Comparison of ENCODE assay signal across 8 mouse cellular contexts in the genomic region with DNA sequence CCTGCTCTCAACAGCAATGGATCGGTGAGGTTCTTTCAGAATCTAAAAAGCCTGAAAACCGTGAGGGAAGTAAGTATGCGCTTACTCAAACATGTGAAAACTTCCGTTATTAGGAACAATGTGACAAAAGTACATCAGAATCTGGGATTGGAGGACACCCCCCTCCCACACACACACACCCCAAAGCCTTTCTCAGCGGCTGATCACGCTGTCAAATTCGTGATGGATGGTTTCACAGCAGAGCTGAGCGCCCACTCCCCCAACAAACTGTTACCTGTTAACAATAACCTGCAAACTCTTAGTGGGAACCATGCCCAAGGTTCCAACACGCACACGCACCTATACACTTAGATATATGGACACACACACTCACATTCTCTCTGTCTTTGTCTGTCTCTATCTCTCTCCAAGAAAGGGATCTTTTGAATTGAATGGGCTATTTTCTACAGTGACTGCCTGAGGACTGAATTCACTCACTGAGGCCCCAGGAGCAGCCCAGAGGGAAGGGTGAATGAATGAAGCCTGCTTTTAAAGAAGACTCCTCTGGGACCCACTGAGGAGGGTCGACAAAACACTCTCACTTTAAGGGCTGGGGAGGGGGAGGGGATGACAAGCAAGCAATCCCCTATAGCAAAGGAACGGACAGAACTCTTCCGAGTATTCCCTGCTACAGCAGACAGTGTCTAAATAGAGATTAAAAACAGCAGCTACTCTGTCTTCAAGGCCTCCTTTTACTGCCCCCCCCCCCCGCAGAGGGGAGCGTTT. TPM values are rescaled to one million over a fixed set of nuclear protein-coding genes. Genes with fewer than 3 reads are reported as not detected.
DNase-seq lines count a peak whose midpoint lies in the region; ATAC-seq and TF ChIP-seq lines count a peak whose summit lies in the region.

No protein-coding gene starts in this region.

- TF ChIP-seq CTCF in kidney, adult 2 months (conservative IDR thresholded peaks at IDR 0.05; ENCODE audit: insufficient read depth, insufficient read length, low read depth, low read length) = no peak

- 0 out of 2 replicates have a peak overlapping the region, but pooled peaks have one; percentile 78 for H3K4me3 ChIP-seq in kidney, adult 2 months (ENCODE audit: insufficient read depth, low read depth, low read length)
- peak overlapping the region; percentile 77 for H3K4me3 ChIP-seq in intestine, embryonic 15.5 days (replicated peaks)

- no peak overlapping the region for H3K27ac ChIP-seq in kidney, adult 2 months (ENCODE audit: insufficient read depth, low read depth, low read length)
- H3K27ac ChIP-seq in intestine, embryonic 15.5 days = 0 out of 2 replicates have a peak overlapping the region, but pooled peaks have one; percentile 84

- ATAC-seq in intestine, embryonic 15.5 days = no peak

- 58% methylated on average over 15 of the region's 15 CpGs for WGBS in kidney, adult 2 months
- WGBS in intestine, embryonic 15.5 days = 15% methylated on average over 15 of the region's 15 CpGs

- no peak for DNase-seq in kidney, adult 2 months
- DNase-seq in kidney, postnatal 25 days = no peak
- peak; percentile 17 for DNase-seq in embryo, embryonic 9.5 days (ENCODE audit: extremely low spot score)
- peak; percentile 41 for DNase-seq in neural tube, embryonic 10.5 days (ENCODE audit: extremely low spot score, low spot score)
- DNase-seq in adrenal gland, adult 2 months = no peak
- DNase-seq in layer of hippocampus, postnatal 25 days (ENCODE audit: extremely low spot score in 1 of 2, low spot score in 1 of 2) = no peak
- no peak for DNase-seq in gastrocnemius, postnatal 10 days

- peak overlapping the region; percentile 86 for H3K9ac ChIP-seq in intestine, embryonic 15.5 days

- H3K27me3 ChIP-seq in kidney, adult 2 months (replicated peaks; ENCODE audit: control insufficient read depth, insufficient read depth, low read length) = no peaks in the 10 kb centered on the region
- no peaks in the 10 kb centered on the region for H3K27me3 ChIP-seq in intestine, embryonic 15.5 days (replicated peaks)

- peak overlapping the region; percentile 91 for H3K4me2 ChIP-seq in intestine, embryonic 15.5 days (replicated peaks)

- peaks cover 24% of the 10 kb centered on the region; the same call in 1 of the 2 replicates for H3K4me1 ChIP-seq in kidney, adult 2 months (ENCODE audit: control insufficient read depth, insufficient read depth, low read length)
- peaks cover 37% of the 10 kb centered on the region for H3K4me1 ChIP-seq in intestine, embryonic 15.5 days (replicated peaks)

- TF ChIP-seq POLR2A in kidney, adult 2 months (IDR thresholded peaks at IDR 0.05; ENCODE audit: low read depth, low read length) = no peak

- H3K36me3 ChIP-seq in kidney, adult 2 months (ENCODE audit: control insufficient read depth, insufficient read depth, low read length) = no peaks in the 10 kb centered on the region; the same call in 1 of the 2 replicates
- H3K36me3 ChIP-seq in intestine, embryonic 15.5 days = peaks cover 27% of the 10 kb centered on the region

- no peaks in the 10 kb centered on the region for H3K9me3 ChIP-seq in intestine, embryonic 15.5 days

RNA-seq across cellular contexts. Expression of a gene that starts 1.6 kb away (rescaled TPM):
- polyA plus RNA-seq in kidney, adult 2 months (2012; rRNA removed) = 181 and 191 TPM in 2 replicates
- polyA plus RNA-seq in intestine, embryonic 15.5 days (2015; fragmentation: Nextera tagmentation; extraction: Ambion mirVana) = 146 and 153 TPM in 2 replicates
- total RNA-seq in adrenal gland, adult 2 months (2021) = 1,000 to 10,000 TPM; 1,249 to 2,157 TPM
- polyA plus RNA-seq in adrenal gland, adult 2 months (2012; rRNA removed) = 567 and 624 TPM in 2 replicates
- total RNA-seq in layer of hippocampus, postnatal 25 days (2021) = 100 to 1,000 TPM; 107 to 112 TPM
- 10 to 100 TPM; 26.6 to 34.6 TPM for total RNA-seq in gastrocnemius, postnatal 10 days (2021)

RNA-seq across cellular contexts. Expression of a gene that starts 19.2 kb away (rescaled TPM):
- 0.84 and 1.4 TPM in 2 replicates for polyA plus RNA-seq in kidney, adult 2 months (2012; rRNA removed)
- polyA plus RNA-seq in intestine, embryonic 15.5 days (2015; fragmentation: Nextera tagmentation; extraction: Ambion mirVana) = 0.19 and 0.20 TPM in 2 replicates
- total RNA-seq in adrenal gland, adult 2 months (2021) = 10 to 100 TPM in 1 of 2 experiments, 1 to 10 TPM in 1; 3.5 to 11.4 TPM
- 1.3 and 1.6 TPM in 2 replicates for polyA plus RNA-seq in adrenal gland, adult 2 months (2012; rRNA removed)
- 1 to 10 TPM in 1 of 2 experiments, under 1 TPM in 1; 0.54 to 1.2 TPM for total RNA-seq in layer of hippocampus, postnatal 25 days (2021)
- under 1 TPM; 0.14 to 0.16 TPM for total RNA-seq in gastrocnemius, postnatal 10 days (2021)

RNA-seq across cellular contexts. Expression of a gene that starts 48.5 kb away (rescaled TPM):
- 10.5 and 13.5 TPM in 2 replicates for polyA plus RNA-seq in kidney, adult 2 months (2012; rRNA removed)
- 32.1 and 34.4 TPM in 2 replicates for polyA plus RNA-seq in intestine, embryonic 15.5 days (2015; fragmentation: Nextera tagmentation; extraction: Ambion mirVana)
- 10 to 100 TPM; 38.3 to 55.4 TPM for total RNA-seq in adrenal gland, adult 2 months (2021)
- 29.4 and 36.5 TPM in 2 replicates for polyA plus RNA-seq in adrenal gland, adult 2 months (2012; rRNA removed)
- 100 to 1,000 TPM; 365 to 435 TPM for total RNA-seq in layer of hippocampus, postnatal 25 days (2021)
- 10 to 100 TPM; 26.0 to 33.6 TPM for total RNA-seq in gastrocnemius, postnatal 10 days (2021)

RNA-seq across cellular contexts. Expression of a gene that starts 53.7 kb away (rescaled TPM):
- polyA plus RNA-seq in kidney, adult 2 months (2012; rRNA removed) = 2.3 and 3.3 TPM in 2 replicates
- polyA plus RNA-seq in intestine, embryonic 15.5 days (2015; fragmentation: Nextera tagmentation; extraction: Ambion mirVana) = 5.7 and 5.9 TPM in 2 replicates
- 10 to 100 TPM; 47.4 to 47.5 TPM for total RNA-seq in adrenal gland, adult 2 months (2021)
- 14.2 and 16.8 TPM in 2 replicates for polyA plus RNA-seq in adrenal gland, adult 2 months (2012; rRNA removed)
- total RNA-seq in layer of hippocampus, postnatal 25 days (2021) = 100 to 1,000 TPM; 106 to 113 TPM
- total RNA-seq in gastrocnemius, postnatal 10 days (2021) = 10 to 100 TPM in 1 of 2 experiments, 1 to 10 TPM in 1; 8.0 to 12.9 TPM

Comparison
In these comparisons a context has a peak if more than half of its experiments do, and no peak if none do; other contexts are left out.
1. DNase-seq: peak in embryo, embryonic 9.5 days (single experiment) and neural tube, embryonic 10.5 days (single experiment); none in kidney, adult 2 months (single experiment), kidney, postnatal 25 days (0 of 2), adrenal gland, adult 2 months (single experiment), layer of hippocampus, postnatal 25 days (0 of 2) and gastrocnemius, postnatal 10 days (single experiment).
2. RNA of a gene that starts 1.6 kb away (total RNA-seq): 1,249 to 2,157 TPM in adrenal gland, adult 2 months; 107 to 112 TPM in layer of hippocampus, postnatal 25 days and 26.6 to 34.6 TPM in gastrocnemius, postnatal 10 days; every median in the first group is over 10 times any median in the second.
3. RNA of a gene that starts 48.5 kb away (total RNA-seq): 365 to 435 TPM in layer of hippocampus, postnatal 25 days; 38.3 to 55.4 TPM in adrenal gland, adult 2 months and 26.0 to 33.6 TPM in gastrocnemius, postnatal 10 days; every median in the first group is over 4 times any median in the second.